Mouse (Mus musculus) right cerebral cortex, adult 2 months (tissue): ENCODE results near the gene Snai3.

ENCODE experiments used
- DNase-seq, 2 experiments: peaks; one replicate each; pipeline ENCODE4 v3.0.0; 2021 to 2022; ENCODE audit warnings: low spot score in 2 of 2

Snai3 gene

GRCm38 (mm10) chr8:122459218-122459900 is 1.2 kb downstream of the Snai3 start:
- DNase-seq: no peak

- DNase-seq: no peak
Observed at GRCm38 (mm10) chr8:122457171-122457570, 3.4 kb downstream of the Snai3 start.

- DNase-seq: no peak
Observed at GRCm38 (mm10) chr8:122454409-122454808, 6.1 kb downstream of the Snai3 start.

GRCm38 (mm10) chr8:122452154-122452553 is 8.4 kb downstream of the Snai3 start:
- DNase-seq: no peak

GRCm38 (mm10) chr8:122451161-122451703 is 9.3 kb downstream of the Snai3 start:
- DNase-seq: no peak

GRCm38 (mm10) chr8:122445203-122445602 is 15.3 kb downstream of the Snai3 start:
- no peak for DNase-seq

- DNase-seq: peak; percentile 79 to 86
Observed at GRCm38 (mm10) chr8:122444058-122444748, 16.3 kb downstream of the Snai3 start.

- DNase-seq: peak; percentile 99
Observed at GRCm38 (mm10) chr8:122443262-122444006, 17.1 kb downstream of the Snai3 start, which contains the start of gene Mvd. TSS of gene Mvd (minus strand) at chr8:122443422.

GRCm38 (mm10) chr8:122442781-122443180 is 17.8 kb downstream of the Snai3 start:
- DNase-seq: no peak

GRCm38 (mm10) chr8:122442356-122442755 is 18.2 kb downstream of the Snai3 start:
- DNase-seq: no peak

GRCm38 (mm10) chr8:122441326-122441725 is 19.2 kb downstream of the Snai3 start:
- DNase-seq: no peak

GRCm38 (mm10) chr8:122439336-122439735 is 21.2 kb downstream of the Snai3 start:
- no peak for DNase-seq

GRCm38 (mm10) chr8:122437708-122438331 is 22.7 kb downstream of the Snai3 start:
- no peak for DNase-seq

- DNase-seq: no peak
Observed at GRCm38 (mm10) chr8:122436586-122437125, 23.9 kb downstream of the Snai3 start.

GRCm38 (mm10) chr8:122436146-122436545 is 24.4 kb downstream of the Snai3 start:
- DNase-seq: no peak

GRCm38 (mm10) chr8:122435375-122435774 is 25.2 kb downstream of the Snai3 start:
- no peak for DNase-seq

- no peak for DNase-seq
Observed at GRCm38 (mm10) chr8:122433269-122433905, 27.1 kb downstream of the Snai3 start.

GRCm38 (mm10) chr8:122432443-122433268 is 27.9 kb downstream of the Snai3 start, which contains the start of gene Cyba:
TSS of gene Cyba (minus strand) at chr8:122432930.
- no peak for DNase-seq

GRCm38 (mm10) chr8:122431694-122432442 is 28.7 kb downstream of the Snai3 start:
- no peak for DNase-seq
